Mouse (Mus musculus) embryonic facial prominence, embryonic 11.5 days (tissue): Measurements from ENCODE around the gene Mark4. TPM values are rescaled to one million over a fixed set of nuclear protein-coding genes. Genes with fewer than 3 reads are reported as not detected.
A peak's percentile ranks its signal among the peaks of the same experiment; 100 is the strongest.

Source experiments
- ATAC-seq: fragments of 200-750 bp; cut with Nextera tagmentation; replicated peaks from 2 replicates; pipeline ENCODE4 v1.8.0; 2017; ENCODE audit warnings: low read depth; ENCODE audit not compliant: insufficient number of reproducible peaks, low FRiP score, low TSS enrichment
- DNase-seq: peaks from one replicate; pipeline ENCODE4 v3.0.0-alpha.2; 2015; ENCODE audit warnings: low spot score
- H3K27ac ChIP-seq: fragments of 300-500 bp; sonication (generic); replicated peaks from 2 replicates; pipeline ENCODE4 v1.5.1; 2014; ENCODE audit warnings: mild to moderate bottlenecking, low read depth, low read length, control low read depth
- H3K27me3 ChIP-seq: fragments of 300-500 bp; sonication (generic); 2 replicates; pipeline ENCODE4 v1.6.1; 2014; ENCODE audit warnings: mild to moderate bottlenecking, low read length, moderate library complexity, mixed read lengths; ENCODE audit not compliant: control insufficient read depth, insufficient read depth
- H3K36me3 ChIP-seq: fragments of 300-500 bp; sonication (generic); replicated peaks from 2 replicates; pipeline ENCODE4 v1.6.1; 2014; ENCODE audit warnings: low read depth, mild to moderate bottlenecking, low read length, moderate library complexity, mixed read lengths; ENCODE audit not compliant: control insufficient read depth, insufficient read depth
- H3K4me1 ChIP-seq: fragments of 300-500 bp; sonication (generic); 2 replicates; pipeline ENCODE4 v1.6.1; 2014; ENCODE audit warnings: low read length, mixed read lengths; ENCODE audit not compliant: control insufficient read depth, insufficient read depth
- H3K4me2 ChIP-seq: fragments of 300-500 bp; sonication (generic); 2 replicates; pipeline ENCODE4 v1.6.1; 2014; ENCODE audit warnings: low read depth, mild to moderate bottlenecking, control low read depth, low read length, moderate library complexity
- H3K4me3 ChIP-seq: fragments of 300-500 bp; sonication (generic); 2 replicates; pipeline ENCODE4 v1.5.1; 2014; ENCODE audit warnings: low read depth, low read length, control low read depth
- H3K9ac ChIP-seq: fragments of 300-500 bp; sonication (generic); replicated peaks from 2 replicates; pipeline ENCODE4 v1.6.1; 2014; ENCODE audit warnings: mild to moderate bottlenecking, control low read depth, low read length
- H3K9me3 ChIP-seq: fragments of 300-500 bp; sonication (generic); replicated peaks from 2 replicates; pipeline ENCODE4 v1.6.1; 2016; ENCODE audit warnings: mild to moderate bottlenecking, low read length, inconsistent platforms, mixed read lengths; ENCODE audit not compliant: control insufficient read depth
- WGBS: fragments of 180-500 bp; shearing (Covaris S2); extraction: QIAGEN DNeasy Blood & Tissue Kit; methylation state at CpG from one replicate; pipeline ENCODE4 v1.1.7; 2014; 5-methylcytosine and 5-hydroxymethylcytosine counted together
- polyA plus RNA-seq: library from polyadenylated mRNA; unstranded; fragments of >200 nt; fragmentation: Nextera tagmentation; extraction: Ambion mirVana; gene quantifications from 2 replicates; pipeline ENCODE4 v1.2.1, GENCODE M21; 2014

Gene Mark4
- polyA plus RNA-seq, 1 experiment from 2014 or later: 7.9 TPM

GRCm38 (mm10) chr7:19459144-19459870, 686 bp upstream of the Mark4 start:
- Histone ChIP-seq H3K27me3 (no peaks in the 10 kb centered on the region), H3K9me3 (no peaks in the 10 kb centered on the region), H3K4me2 (peak overlapping the region; percentile 76), H3K4me3 (peak overlapping the region; percentile 91), H3K4me1 (peaks cover 1% of the 10 kb centered on the region), H3K27ac (no peak overlapping the region; the same call in 1 of the 2 replicates), H3K9ac (peak overlapping the region; percentile 84), H3K36me3 (no peaks in the 10 kb centered on the region)
- 18% methylated on average over 6 of the region's 6 CpGs for WGBS
- no peak for ATAC-seq
- DNase-seq: no peak

- peak; percentile 77 for ATAC-seq
- Histone ChIP-seq H3K27ac (peak overlapping the region; percentile 68), H3K36me3 (no peaks in the 10 kb centered on the region), H3K4me1 (no peaks in the 10 kb centered on the region; the same call in 1 of the 2 replicates), H3K4me3 (peak overlapping the region; percentile 91), H3K9me3 (no peaks in the 10 kb centered on the region), H3K4me2 (peak overlapping the region; percentile 76), H3K9ac (peak overlapping the region; percentile 84), H3K27me3 (no peaks in the 10 kb centered on the region)
- peak; percentile 84 for DNase-seq
- WGBS: 0% methylated on average over 19 of the region's 31 CpGs
Observed at GRCm38 (mm10) chr7:19458072-19458486, 542 bp downstream of the Mark4 start.

GRCm38 (mm10) chr7:19457414-19458071, 1.1 kb downstream of the Mark4 start:
- 0 out of 2 replicates have a peak, but pooled peaks have one; percentile 4 for ATAC-seq
- Histone ChIP-seq H3K4me2 (peak overlapping the region; percentile 76), H3K9me3 (no peaks in the 10 kb centered on the region), H3K9ac (peak overlapping the region; percentile 84), H3K4me3 (peak overlapping the region; percentile 91), H3K27ac (0 out of 2 replicates have a peak overlapping the region, but pooled peaks have one; percentile 68), H3K4me1 (no peaks in the 10 kb centered on the region; the same call in 1 of the 2 replicates), H3K27me3 (no peaks in the 10 kb centered on the region), H3K36me3 (no peaks in the 10 kb centered on the region)
- 8% methylated on average over 14 of the region's 14 CpGs for WGBS
- no peak for DNase-seq

GRCm38 (mm10) chr7:19456628-19457027, 2.0 kb downstream of the Mark4 start:
- Histone ChIP-seq H3K36me3 (no peaks in the 10 kb centered on the region), H3K4me1 (no peaks in the 10 kb centered on the region; the same call in 1 of the 2 replicates), H3K4me3 (no peak overlapping the region), H3K27ac (no peak overlapping the region), H3K9me3 (no peaks in the 10 kb centered on the region), H3K9ac (no peak overlapping the region), H3K27me3 (no peaks in the 10 kb centered on the region), H3K4me2 (no peak overlapping the region; the same call in 1 of the 2 replicates)
- DNase-seq (no peak), ATAC-seq (no peak)
- 97% methylated on average over 7 of the region's 7 CpGs for WGBS

GRCm38 (mm10) chr7:19455819-19456495, 2.7 kb downstream of the Mark4 start:
- Histone ChIP-seq H3K9ac (no peak overlapping the region), H3K36me3 (0 out of 2 replicates have a peak, but pooled peaks cover 2% of the 10 kb centered on the region), H3K4me1 (no peaks in the 10 kb centered on the region; the same call in 1 of the 2 replicates), H3K4me3 (no peak overlapping the region), H3K4me2 (no peak overlapping the region), H3K27me3 (no peaks in the 10 kb centered on the region), H3K9me3 (no peaks in the 10 kb centered on the region), H3K27ac (no peak overlapping the region)
- DNase-seq: no peak
- WGBS: 79% methylated on average over 11 of the region's 11 CpGs
- ATAC-seq: no peak

GRCm38 (mm10) chr7:19455186-19455585, 3.4 kb downstream of the Mark4 start:
- ATAC-seq (no peak), DNase-seq (no peak)
- Histone ChIP-seq H3K9ac (no peak overlapping the region), H3K4me1 (no peaks in the 10 kb centered on the region; the same call in 1 of the 2 replicates), H3K4me3 (no peak overlapping the region), H3K4me2 (no peak overlapping the region), H3K27me3 (no peaks in the 10 kb centered on the region), H3K9me3 (no peaks in the 10 kb centered on the region), H3K36me3 (0 out of 2 replicates have a peak, but pooled peaks cover 6% of the 10 kb centered on the region), H3K27ac (no peak overlapping the region)
- 94% methylated on average over 4 of the region's 4 CpGs for WGBS

GRCm38 (mm10) chr7:19449165-19449564, 9.5 kb downstream of the Mark4 start:
- H3K27ac ChIP-seq: no peak overlapping the region
- DNase-seq (no peak), ATAC-seq (no peak)
- H3K4me1 ChIP-seq: no peaks in the 10 kb centered on the region
- H3K27me3 ChIP-seq: no peaks in the 10 kb centered on the region
- no peak overlapping the region for H3K4me2 ChIP-seq
- no peak overlapping the region for H3K9ac ChIP-seq
- 87% methylated on average over 12 of the region's 12 CpGs for WGBS
- peaks cover 18% of the 10 kb centered on the region for H3K36me3 ChIP-seq
- H3K4me3 ChIP-seq: no peak overlapping the region
- no peaks in the 10 kb centered on the region for H3K9me3 ChIP-seq
